Mouse (Mus musculus): Measurements from ENCODE around the gene Cacna1c.

DNA sequence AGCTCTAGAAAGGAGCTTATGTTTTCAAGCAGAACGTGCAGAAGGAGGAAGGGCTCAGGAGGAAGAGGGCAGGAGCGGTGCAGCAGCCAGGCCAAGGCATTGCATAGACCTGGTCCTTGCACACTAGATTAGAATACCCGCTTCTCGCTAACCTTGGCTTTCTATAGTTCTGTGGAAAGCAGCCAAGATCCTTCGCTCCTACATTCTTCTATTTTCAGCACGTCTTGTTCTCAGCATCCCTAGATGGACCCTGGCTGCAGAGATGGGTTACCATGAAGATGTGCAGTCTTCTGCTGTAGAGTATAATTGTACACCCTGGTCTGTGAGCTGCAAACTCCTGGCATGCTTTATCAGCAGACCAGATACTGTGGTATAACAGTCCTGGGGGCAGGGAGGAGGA lies 18.0 kb upstream of the Cacna1c start:
- TF ChIP-seq POLR2A (IDR thresholded peaks at IDR 0.05; ENCODE audit: insufficient read depth, low read length) = no peak
- TF ChIP-seq EP300 (IDR thresholded peaks at IDR 0.05; ENCODE audit: insufficient read depth, low read depth, low read length) = no peak
- TF ChIP-seq CTCF (IDR thresholded peaks at IDR 0.05; ENCODE audit: low read depth, low read length) = no peak

All from ES-Bruce4 (cell line).